Mouse (Mus musculus): ENCODE results near the gene Tmem161b. TPM values are rescaled to one million over a fixed set of nuclear protein-coding genes. Genes with fewer than 3 reads are reported as not detected.

Gene Tmem161b
- polyA plus RNA-seq, 1 experiment from 2014 or later: 28.9 TPM

Small RNA genes lying within 50 kb of the gene (microRNA-seq; reads per million reads assigned to microRNA genes)
- not detected for gene Gm24331
